Mouse (Mus musculus) liver, embryonic 12.5 days (tissue): ENCODE data around the gene Fbxo2. TPM values are rescaled to one million over a fixed set of nuclear protein-coding genes. Genes with fewer than 3 reads are reported as not detected.

ENCODE experiments used
- microRNA-seq: library from miRNA; unstranded; fragments of <30 nt; microRNA quantifications from one replicate; pipeline ENCODE4, GENCODE M21; 2017
- polyA plus RNA-seq: library from polyadenylated mRNA; unstranded; fragments of >200 nt; fragmentation: Nextera tagmentation; extraction: Ambion mirVana; gene quantifications from 2 replicates; pipeline ENCODE4 v1.2.1, GENCODE M21; 2016

Gene Fbxo2
- polyA plus RNA-seq, 1 experiment from 2014 or later = 0.43 TPM

Small RNA genes within 50 kb of the gene (microRNA-seq; reads per million reads assigned to microRNA genes)
- gene Mir7022 = not detected

Other genes with a start within 250 kb of the Fbxo2 start
- 26.4 TPM in 2 replicates for gene Plod1, start 223.9 kb upstream of the Fbxo2 start, polyA plus RNA-seq
- gene 2510039O18Rik, start 219.7 kb upstream of the Fbxo2 start, polyA plus RNA-seq = 19.1 and 21.0 TPM in 2 replicates
- gene Nppb, start 174.8 kb upstream of the Fbxo2 start, polyA plus RNA-seq = not detected in 2 replicates
- 1.3 and 2.0 TPM in 2 replicates for gene Nppa, start 159.9 kb upstream of the Fbxo2 start, polyA plus RNA-seq
- gene Clcn6, start 121.8 kb upstream of the Fbxo2 start, polyA plus RNA-seq = 2.1 and 2.4 TPM in 2 replicates
- 14.0 and 14.7 TPM in 2 replicates for gene Mthfr, start 121.5 kb upstream of the Fbxo2 start, polyA plus RNA-seq
- 12.3 and 12.5 TPM in 2 replicates for gene Agtrap, start 72.6 kb upstream of the Fbxo2 start, polyA plus RNA-seq
- 24.2 and 25.5 TPM in 2 replicates for gene Mad2l2, start 30.2 kb upstream of the Fbxo2 start, polyA plus RNA-seq
- 0.08 TPM in 2 replicates for gene Draxin, start 29.9 kb upstream of the Fbxo2 start, polyA plus RNA-seq
- 20.5 and 28.7 TPM in 2 replicates for gene Fbxo6, start 8.5 kb upstream of the Fbxo2 start, polyA plus RNA-seq
- gene Fbxo44, start 139 bp upstream of the Fbxo2 start, polyA plus RNA-seq = 1.6 and 1.7 TPM in 2 replicates
- 0.07 and 0.11 TPM in 2 replicates for gene Disp3, start 127.3 kb downstream of the Fbxo2 start, polyA plus RNA-seq